Mouse (Mus musculus) kidney, adult 2 months (tissue): Measurements from ENCODE around the gene Dars2. TPM values are rescaled to one million over a fixed set of nuclear protein-coding genes. Genes with fewer than 3 reads are reported as not detected.
A peak's percentile ranks its signal among the peaks of the same experiment; 100 is the strongest.
"Not testable (repeated sequence)": the region's sequence is repeated elsewhere in the genome, so short reads cannot be mapped to it uniquely, and the experiment has no call there.

Experiments
- DNase-seq: peaks from one replicate; pipeline ENCODE4 v3.0.0; 2021
- H3K27ac ChIP-seq: fragments of 200-500 bp; 2 replicates; pipeline ENCODE4 v1.5.1; 2012; ENCODE audit warnings: low read depth, low read length, control low read depth, inconsistent platforms; ENCODE audit not compliant: insufficient read depth
- H3K27me3 ChIP-seq: fragments of 200-500 bp; replicated peaks from 2 replicates; pipeline ENCODE4 v1.6.1; 2012; ENCODE audit warnings: mild to moderate bottlenecking, moderate library complexity, low read length, inconsistent platforms; ENCODE audit not compliant: control insufficient read depth, insufficient read depth
- H3K36me3 ChIP-seq: fragments of 200-500 bp; 2 replicates; pipeline ENCODE4 v1.6.1; 2012; ENCODE audit warnings: mild to moderate bottlenecking, moderate library complexity, low read length, inconsistent platforms; ENCODE audit not compliant: control insufficient read depth, insufficient read depth
- H3K4me1 ChIP-seq: fragments of 200-500 bp; 2 replicates; pipeline ENCODE4 v1.6.1; 2011; ENCODE audit warnings: low read length; ENCODE audit not compliant: control insufficient read depth, insufficient read depth
- H3K4me3 ChIP-seq: fragments of 200-500 bp; 2 replicates; pipeline ENCODE4 v1.5.1; 2011; ENCODE audit warnings: mild to moderate bottlenecking, low read depth, low read length, control low read depth; ENCODE audit not compliant: insufficient read depth
- CTCF ChIP-seq: fragments of 200-500 bp; conservative IDR thresholded peaks from 2 replicates; pipeline ENCODE4 v1.5.1; 2011; ENCODE audit warnings: low read depth, mild to moderate bottlenecking, control low read depth, low read length, moderate library complexity, mixed read lengths; ENCODE audit not compliant: insufficient read depth, insufficient read length
- POLR2A ChIP-seq: fragments of 200-500 bp; IDR thresholded peaks from one replicate; pipeline ENCODE4 v1.6.1; 2011; ENCODE audit warnings: low read depth, low read length, control low read depth
- WGBS: fragments of 180-500 bp; shearing (Covaris S2); methylation state at CpG from one replicate; pipeline ENCODE4 v1.1.7; 2018; 5-methylcytosine and 5-hydroxymethylcytosine counted together
- polyA plus RNA-seq: library from polyadenylated mRNA; depleted of rRNA; stranded (reverse); fragments of >200 nt; gene quantifications from 2 replicates; pipeline ENCODE4 v1.2.3, GENCODE M21; 2012

The Dars2 gene
- polyA plus RNA-seq, 1 experiment: 19.1 TPM

DNA sequence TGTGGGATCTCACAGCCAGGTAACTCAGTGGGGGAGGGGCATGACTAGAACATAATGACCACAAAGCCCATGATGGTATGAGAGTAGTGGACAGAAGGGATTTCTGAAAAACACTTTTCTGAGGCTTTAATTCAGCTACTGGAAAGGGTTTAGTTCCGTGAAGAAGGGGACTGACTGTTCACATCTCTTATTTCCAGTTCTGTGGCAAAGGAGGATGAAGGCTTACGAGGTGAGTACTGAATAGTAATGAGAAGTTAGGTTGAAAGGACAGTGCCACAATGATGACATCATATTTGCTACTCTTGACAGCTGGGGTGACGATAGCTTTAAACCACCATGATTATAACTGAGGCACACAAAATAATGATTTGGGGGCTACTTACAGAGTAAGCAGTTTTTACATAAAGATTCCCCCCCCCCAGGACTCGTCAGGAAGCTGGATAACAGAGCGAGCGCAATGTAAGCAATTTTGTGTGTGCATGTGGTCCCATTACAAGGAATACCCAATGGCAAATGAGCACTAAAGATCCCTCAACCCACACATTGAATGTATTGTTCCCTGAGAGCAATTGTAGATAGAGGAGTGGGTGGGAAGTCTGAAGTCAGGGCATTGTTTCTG, 34.6 kb downstream of the Dars2 start:
- Histone ChIP-seq H3K4me3 (peak overlapping the region; percentile 93), H3K4me1 (peaks cover 10% of the 10 kb centered on the region), H3K36me3 (peaks cover 9% of the 10 kb centered on the region), H3K27me3 (no peaks in the 10 kb centered on the region), H3K27ac (peak overlapping the region; percentile 83)
- no peak for TF ChIP-seq POLR2A
- no peak for TF ChIP-seq CTCF
- 8% methylated on average over 6 of the region's 6 CpGs for WGBS
- peak; percentile 32 for DNase-seq

DNA sequence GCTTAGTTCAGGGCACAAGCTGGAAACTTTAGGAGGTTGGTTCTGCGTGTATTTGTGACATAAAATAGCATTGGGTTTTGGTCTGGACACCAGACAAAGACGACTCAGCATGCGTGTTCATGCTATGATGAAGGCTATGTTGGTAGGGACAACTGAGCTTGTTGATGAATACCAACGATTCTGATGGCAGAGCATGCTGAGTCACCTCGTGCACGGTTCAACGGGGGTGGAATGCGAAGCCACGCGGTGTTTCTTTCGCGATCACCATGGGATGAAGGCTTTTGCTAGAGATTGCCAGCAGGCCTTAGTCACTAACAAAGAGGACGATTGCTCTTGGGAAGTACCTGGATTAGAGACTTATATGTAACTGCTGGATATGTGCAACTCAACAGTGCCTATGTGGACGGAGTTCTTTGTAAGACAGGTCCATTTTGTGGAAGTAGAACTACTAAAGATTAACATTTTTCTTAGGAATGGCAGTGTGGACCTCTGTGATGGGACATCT, 35.1 kb downstream of the Dars2 start:
- Histone ChIP-seq H3K4me1 (peaks cover 10% of the 10 kb centered on the region), H3K36me3 (peaks cover 9% of the 10 kb centered on the region), H3K27ac (peak overlapping the region; percentile 83), H3K27me3 (no peaks in the 10 kb centered on the region), H3K4me3 (peak overlapping the region; percentile 93)
- no peak for DNase-seq
- TF ChIP-seq POLR2A (no peak), CTCF (no peak)
- under 1% methylated on average over 14 of the region's 14 CpGs for WGBS

DNA sequence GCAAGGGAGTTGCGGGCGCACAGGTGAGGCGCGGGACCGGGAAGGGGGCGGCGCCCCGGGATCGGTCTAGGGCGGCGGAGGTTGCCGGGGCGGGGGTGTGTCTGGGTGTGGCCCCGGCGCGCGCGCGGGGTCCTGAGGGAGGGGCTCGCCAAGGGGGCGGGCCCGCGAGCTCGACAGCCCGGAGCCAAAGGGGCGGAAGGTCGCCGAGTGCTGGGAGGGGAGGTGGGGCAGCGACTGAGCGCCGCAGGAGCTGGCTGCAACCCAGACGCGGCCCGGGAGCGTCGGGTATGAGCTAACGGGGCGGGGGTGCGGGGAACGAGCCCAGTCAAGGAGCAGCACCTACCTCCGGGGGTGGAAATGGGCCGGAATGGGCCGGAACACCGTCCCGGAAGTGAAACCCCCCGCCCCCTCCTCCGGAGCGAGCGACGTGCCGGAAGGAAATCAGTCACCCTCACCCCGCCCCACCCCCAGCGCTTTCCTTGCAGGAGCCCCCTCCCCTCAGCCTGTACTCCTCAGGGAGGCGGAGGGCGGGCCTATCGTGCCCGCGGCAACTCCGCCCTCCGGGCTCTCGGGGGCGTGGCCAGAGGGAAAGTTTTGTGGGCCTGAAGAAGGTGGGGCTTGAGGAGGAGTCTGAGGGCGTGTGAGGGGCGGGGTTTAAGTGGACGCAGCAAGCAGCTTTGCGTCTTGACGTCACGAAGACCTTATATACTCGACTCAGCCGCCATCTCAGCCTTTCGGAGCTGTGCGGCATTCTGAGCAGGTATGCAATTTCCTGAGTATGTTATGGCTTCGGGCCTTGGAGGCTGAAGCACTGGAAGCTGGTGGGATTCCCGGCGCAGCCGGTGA, 35.8 kb downstream of the Dars2 start, which contains the start of gene Zbtb37:
Gene Zbtb37, minus strand, starts transcription at position 415 of the 846 bp plus-strand sequence.
- Histone ChIP-seq H3K4me1 (peaks cover 10% of the 10 kb centered on the region), H3K27me3 (no peaks in the 10 kb centered on the region), H3K4me3 (peak within 1 kb of the TSS; percentile 93), H3K27ac (peak within 1 kb of the TSS; percentile 86), H3K36me3 (peaks cover 9% of the 10 kb centered on the region)
- WGBS: under 1% methylated on average over 74 of the region's 76 CpGs
- TF ChIP-seq POLR2A (peak; percentile 99), CTCF (no peak)
- peak; percentile 99 for DNase-seq

DNA sequence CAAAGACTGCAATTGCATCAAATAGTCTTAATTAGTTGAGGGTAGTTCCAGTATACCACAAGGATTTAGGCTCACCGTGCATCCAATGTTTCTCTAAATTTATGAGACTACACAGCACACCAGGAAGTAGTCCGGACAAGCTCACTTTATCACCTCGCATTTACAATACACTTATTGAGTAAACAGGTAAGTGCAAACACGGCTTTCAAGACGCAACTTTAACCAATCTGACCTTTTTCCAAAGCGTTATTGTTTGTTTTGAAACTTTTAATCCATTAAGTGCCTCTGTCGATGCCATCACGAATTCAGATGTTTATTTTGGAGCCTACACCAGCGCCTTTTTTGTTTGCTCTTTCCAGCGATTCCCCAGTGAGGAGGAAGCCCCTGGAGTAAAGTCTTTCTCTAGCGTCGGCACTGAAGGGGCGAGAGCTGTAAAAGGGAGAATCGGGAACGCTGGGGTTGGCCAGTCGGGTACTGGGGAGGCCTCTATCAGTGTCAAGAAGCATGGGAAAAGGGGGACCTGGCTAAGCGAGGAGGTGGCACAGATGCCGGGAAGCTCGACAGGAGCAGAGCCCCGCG, 36.5 kb downstream of the Dars2 start:
- 3% methylated on average over 21 of the region's 21 CpGs for WGBS
- peak overlapping the region; percentile 93 for H3K4me3 ChIP-seq
- H3K27ac ChIP-seq: peak overlapping the region; percentile 52
- no peak for DNase-seq
- H3K4me1 ChIP-seq: peaks cover 10% of the 10 kb centered on the region
- peaks cover 7% of the 10 kb centered on the region for H3K36me3 ChIP-seq
- TF ChIP-seq CTCF (no peak), POLR2A (no peak)
- no peaks in the 10 kb centered on the region for H3K27me3 ChIP-seq

DNA sequence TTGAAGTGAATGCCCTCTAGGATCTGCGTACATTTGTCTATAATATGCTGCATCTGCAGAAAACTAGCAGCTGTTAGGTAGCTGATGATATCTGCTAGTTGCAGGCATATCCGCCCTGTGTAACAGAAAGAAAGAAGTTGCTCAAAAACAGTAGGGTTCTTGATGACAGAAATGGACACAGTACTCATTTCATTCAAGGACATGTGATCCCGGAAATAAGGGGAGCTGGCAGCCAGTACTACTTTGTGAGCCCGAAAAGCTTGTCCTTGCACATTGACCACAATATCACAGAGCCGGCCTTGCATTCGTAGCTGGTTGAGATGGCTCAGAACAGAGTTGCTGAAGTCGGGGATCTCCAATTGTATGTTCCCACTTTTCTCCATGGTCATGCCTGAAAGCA, 38.1 kb downstream of the Dars2 start:
- Histone ChIP-seq H3K4me1 (peaks cover 10% of the 10 kb centered on the region), H3K4me3 (no peak overlapping the region), H3K36me3 (peaks cover 6% of the 10 kb centered on the region), H3K27me3 (no peaks in the 10 kb centered on the region), H3K27ac (no peak overlapping the region; the same call in 1 of the 2 replicates)
- DNase-seq: peak; percentile 23
- 63% methylated on average over 7 of the region's 7 CpGs for WGBS
- TF ChIP-seq POLR2A: no peak
- no peak for TF ChIP-seq CTCF

DNA sequence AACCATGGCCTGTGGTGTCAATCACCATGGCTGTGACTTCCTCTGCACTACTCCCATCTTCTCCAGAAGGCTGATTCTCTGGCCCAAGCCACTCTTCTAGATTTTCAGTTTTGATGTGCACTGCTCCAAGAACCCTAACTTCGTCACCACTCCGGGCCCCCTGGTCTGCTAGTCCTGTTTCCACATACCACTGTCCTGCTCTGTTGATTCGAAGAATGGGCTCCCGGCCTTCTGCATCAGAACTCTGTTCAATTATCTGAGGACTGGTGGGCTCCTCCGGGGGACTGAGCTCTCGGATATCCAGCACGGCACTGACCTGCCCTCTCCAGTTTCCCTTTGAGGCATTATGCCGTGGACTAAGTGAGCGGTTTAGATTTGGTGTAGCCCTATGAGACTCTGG, 38.6 kb downstream of the Dars2 start:
- no peak for TF ChIP-seq POLR2A
- Histone ChIP-seq H3K36me3 (peaks cover 4% of the 10 kb centered on the region), H3K4me3 (no peak overlapping the region), H3K27me3 (no peaks in the 10 kb centered on the region), H3K27ac (no peak overlapping the region), H3K4me1 (peaks cover 10% of the 10 kb centered on the region)
- DNase-seq: no peak
- 87% methylated on average over 9 of the region's 9 CpGs for WGBS

DNA sequence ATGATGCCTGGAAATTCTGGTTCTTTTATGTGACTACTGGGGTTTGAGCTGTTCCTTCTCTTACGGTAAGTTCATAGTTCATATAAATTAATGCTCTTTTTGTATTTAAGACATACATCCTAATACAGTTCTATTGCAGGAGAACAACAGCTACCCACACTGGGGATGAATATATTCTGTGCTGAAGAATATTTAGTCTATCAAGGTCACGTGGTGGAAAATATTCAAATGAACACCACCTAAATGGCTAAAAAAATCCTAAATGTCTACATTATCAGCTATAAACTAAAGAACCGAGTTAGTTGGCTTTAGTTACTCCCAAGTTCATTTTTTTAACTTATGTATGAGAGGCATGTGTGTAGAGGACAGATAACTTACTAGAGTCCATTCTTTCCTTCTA, 40.4 kb downstream of the Dars2 start:
- WGBS: 89% methylated on average over 3 of the region's 3 CpGs
- no peak for DNase-seq
- H3K27ac ChIP-seq: no peak overlapping the region
- H3K36me3 ChIP-seq: no peaks in the 10 kb centered on the region; the same call in 1 of the 2 replicates
- no peaks in the 10 kb centered on the region for H3K27me3 ChIP-seq
- H3K4me3 ChIP-seq: no peak overlapping the region
- H3K4me1 ChIP-seq: no peaks in the 10 kb centered on the region; the same call in 1 of the 2 replicates
- no peak for TF ChIP-seq POLR2A
- no peak for TF ChIP-seq CTCF

DNA sequence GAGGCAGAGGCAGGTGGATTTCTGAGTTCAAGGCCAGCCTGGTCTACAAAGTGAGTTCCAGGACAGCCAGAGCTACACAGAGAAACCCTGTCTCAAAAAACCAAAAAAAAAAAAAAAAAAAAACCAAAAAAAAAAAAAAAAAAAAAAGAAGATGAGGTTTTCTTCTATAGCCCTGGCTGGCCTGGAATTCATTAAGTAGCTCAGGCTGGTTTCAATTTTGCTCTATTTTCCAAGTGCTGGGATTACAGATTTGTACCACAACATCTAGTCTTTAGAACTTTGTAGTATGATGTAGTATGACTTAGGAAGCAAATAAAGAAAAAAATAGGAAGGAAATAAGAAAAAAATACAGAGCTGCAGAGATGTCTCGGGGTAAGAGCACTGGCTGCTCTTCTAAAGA, 42.0 kb downstream of the Dars2 start:
- not testable (repeated sequence) for H3K27ac ChIP-seq, H3K4me3 ChIP-seq, H3K4me1 ChIP-seq, H3K27me3 ChIP-seq, H3K36me3 ChIP-seq, DNase-seq
- WGBS: 94% methylated on average over 1 of the region's 1 CpGs
